Mouse (Mus musculus) kidney, embryonic 14.5 days (tissue): ENCODE data around the gene Ddx41. TPM values are rescaled to one million over a fixed set of nuclear protein-coding genes. Genes with fewer than 3 reads are reported as not detected.
A peak's percentile ranks its signal among the peaks of the same experiment; 100 is the strongest.
"Not testable (repeated sequence)": the region's sequence is repeated elsewhere in the genome, so short reads cannot be mapped to it uniquely, and the experiment has no call there.

Experiments
- ATAC-seq: fragments of 200-750 bp; cut with Nextera tagmentation; 2 replicates; pipeline ENCODE4 v1.8.0; 2017; ENCODE audit warnings: moderate number of reproducible peaks, mild to moderate bottlenecking, moderate TSS enrichment, moderate library complexity; ENCODE audit not compliant: low FRiP score, low TSS enrichment
- H3K27ac ChIP-seq: fragments of 300-500 bp; sonication (generic); 2 replicates; pipeline ENCODE4 v1.5.1; 2014; ENCODE audit warnings: low read depth, mild to moderate bottlenecking, low read length, moderate library complexity, mixed read lengths
- H3K27me3 ChIP-seq: fragments of 300-500 bp; sonication (generic); 2 replicates; pipeline ENCODE4 v1.6.1; 2014; ENCODE audit warnings: mild to moderate bottlenecking, low read length; ENCODE audit not compliant: control insufficient read depth, insufficient read depth
- H3K36me3 ChIP-seq: fragments of 300-500 bp; sonication (generic); 2 replicates; pipeline ENCODE4 v1.6.1; 2014; ENCODE audit warnings: low read length, mixed read lengths; ENCODE audit not compliant: control insufficient read depth, insufficient read depth
- H3K4me1 ChIP-seq: fragments of 300-500 bp; sonication (generic); 2 replicates; pipeline ENCODE4 v1.6.1; 2014; ENCODE audit warnings: low read length, mixed read lengths; ENCODE audit not compliant: control insufficient read depth, insufficient read depth
- H3K4me2 ChIP-seq: fragments of 300-500 bp; sonication (generic); replicated peaks from 2 replicates; pipeline ENCODE4 v1.6.1; 2014; ENCODE audit warnings: low read depth, mild to moderate bottlenecking, low read length
- H3K4me3 ChIP-seq: fragments of 300-500 bp; sonication (generic); 2 replicates; pipeline ENCODE4 v1.5.1; 2014; ENCODE audit warnings: mild to moderate bottlenecking, low read length
- H3K9ac ChIP-seq: fragments of 300-500 bp; sonication (generic); 2 replicates; pipeline ENCODE4 v1.6.1; 2014; ENCODE audit warnings: low read depth, mild to moderate bottlenecking, low read length, moderate library complexity
- H3K9me3 ChIP-seq: fragments of 300-500 bp; sonication (generic); 2 replicates; pipeline ENCODE4 v1.6.1; 2016; ENCODE audit warnings: low read length; ENCODE audit not compliant: control insufficient read depth
- WGBS: fragments of 180-500 bp; shearing (Covaris S2); extraction: QIAGEN DNeasy Blood & Tissue Kit; methylation state at CpG from one replicate; pipeline ENCODE4 v1.1.7; 2014; 5-methylcytosine and 5-hydroxymethylcytosine counted together
- polyA plus RNA-seq: library from polyadenylated mRNA; unstranded; fragments of >200 nt; fragmentation: Nextera tagmentation; extraction: Ambion mirVana; gene quantifications from 2 replicates; pipeline ENCODE4 v1.2.1, GENCODE M21; 2014

Ddx41 gene
- polyA plus RNA-seq, 1 experiment from 2014 or later = 94.7 TPM

DNA sequence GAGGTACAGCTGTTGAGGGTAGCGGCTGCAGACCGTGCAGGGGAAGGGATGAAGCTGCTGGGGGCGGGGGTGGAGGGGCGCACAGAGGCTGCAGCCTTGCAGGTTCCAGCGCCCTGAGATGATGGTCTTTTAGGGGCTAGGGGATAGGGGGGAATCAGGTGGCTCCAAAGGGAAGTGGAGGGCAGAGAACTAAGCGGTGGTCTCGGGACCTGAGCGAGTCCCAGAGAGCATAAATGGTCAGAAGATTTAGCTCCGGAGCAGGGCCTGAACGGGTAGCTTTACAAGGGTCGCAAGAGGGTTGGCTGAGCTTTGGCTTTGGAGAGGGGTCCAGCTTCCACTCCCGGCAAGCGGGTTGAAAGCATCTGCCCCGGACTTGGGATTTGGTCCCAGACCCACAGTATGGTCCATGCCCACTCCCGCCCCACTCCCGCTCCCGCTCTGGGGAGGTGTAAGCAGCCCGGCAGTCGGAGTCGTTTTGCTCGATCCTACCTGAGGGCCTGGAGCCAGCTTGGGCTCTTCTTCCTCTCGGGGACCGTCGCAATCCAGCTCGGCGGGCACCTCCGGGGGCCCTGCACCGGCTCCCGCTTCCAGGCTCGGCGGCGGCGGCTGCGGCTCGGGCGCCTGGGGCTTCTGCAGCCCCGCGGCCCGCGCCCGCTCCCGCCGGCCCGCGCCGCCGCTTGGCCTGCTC lies 34.0 kb upstream of the Ddx41 start:
- peak; percentile 78 for ATAC-seq
- H3K4me2 ChIP-seq = peak overlapping the region; percentile 66
- WGBS = 0% methylated on average over 47 of the region's 47 CpGs
- peak overlapping the region; percentile 97 for H3K4me3 ChIP-seq
- H3K9ac ChIP-seq = peak overlapping the region; percentile 97
- peaks cover 3% of the 10 kb centered on the region; the same call in 1 of the 2 replicates for H3K9me3 ChIP-seq
- H3K36me3 ChIP-seq = peaks cover 17% of the 10 kb centered on the region; the same call in 1 of the 2 replicates
- peaks cover 8% of the 10 kb centered on the region; the same call in 1 of the 2 replicates for H3K4me1 ChIP-seq
- H3K27me3 ChIP-seq = no peaks in the 10 kb centered on the region
- H3K27ac ChIP-seq = peak overlapping the region; percentile 87

DNA sequence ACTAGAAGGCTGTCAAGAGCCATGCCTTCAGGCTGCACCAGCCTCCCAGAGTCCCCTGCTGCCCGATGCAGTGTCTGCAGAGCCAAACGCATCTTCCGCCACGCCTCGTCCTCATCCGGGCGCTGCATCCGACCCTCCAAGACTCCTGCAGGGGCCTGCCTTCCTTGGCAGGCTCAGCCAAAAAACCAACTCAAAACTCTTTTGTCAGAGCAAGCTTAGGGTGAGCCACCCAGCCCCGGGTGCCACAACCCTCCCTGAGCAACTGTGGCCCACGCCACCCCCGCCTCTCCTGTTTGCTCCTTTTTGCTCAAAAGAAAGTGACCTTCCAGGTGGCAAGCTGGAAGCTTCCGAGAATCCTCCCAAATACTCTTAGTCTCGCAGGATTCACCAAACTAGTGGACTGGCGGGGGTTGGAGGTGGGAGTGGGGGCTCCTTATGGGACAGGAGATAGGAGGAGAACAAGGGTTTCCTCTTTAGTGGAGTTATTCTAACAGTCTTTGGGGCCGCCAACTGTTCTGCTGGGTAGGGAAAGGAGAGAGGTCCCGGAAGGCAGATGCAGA lies 33.3 kb upstream of the Ddx41 start:
- H3K4me3 ChIP-seq = peak overlapping the region; percentile 97
- H3K4me1 ChIP-seq = peaks cover 8% of the 10 kb centered on the region; the same call in 1 of the 2 replicates
- 4% methylated on average over 16 of the region's 16 CpGs for WGBS
- peaks cover 21% of the 10 kb centered on the region; the same call in 1 of the 2 replicates for H3K36me3 ChIP-seq
- ATAC-seq = peak; percentile 7; the same call in 1 of the 2 replicates
- peaks cover 3% of the 10 kb centered on the region; the same call in 1 of the 2 replicates for H3K9me3 ChIP-seq
- H3K9ac ChIP-seq = peak overlapping the region; percentile 97
- H3K27me3 ChIP-seq = no peaks in the 10 kb centered on the region
- peak overlapping the region; percentile 87; the same call in 1 of the 2 replicates for H3K27ac ChIP-seq
- peak overlapping the region; percentile 66 for H3K4me2 ChIP-seq

DNA sequence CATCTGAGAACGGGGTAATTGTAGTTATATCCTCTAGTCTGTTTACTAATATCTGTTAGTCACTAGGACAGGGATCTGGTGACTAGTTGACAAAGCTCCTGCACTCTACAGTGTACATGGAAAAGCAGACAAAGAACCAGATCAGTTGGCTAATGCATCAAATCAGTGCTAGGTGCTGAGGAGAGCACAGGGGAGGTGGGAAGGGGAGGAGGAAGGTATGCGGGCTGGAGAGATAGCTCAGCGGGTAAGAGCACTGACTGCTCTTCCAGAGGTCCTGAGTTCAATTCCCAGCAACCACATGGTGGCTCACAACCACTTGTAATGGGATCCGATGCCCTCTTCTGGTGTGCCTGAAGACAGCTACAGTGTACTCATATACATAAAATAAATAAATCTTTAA lies 32.1 kb upstream of the Ddx41 start:
- not testable (repeated sequence) for H3K9me3 ChIP-seq, H3K27ac ChIP-seq, H3K4me2 ChIP-seq, H3K4me3 ChIP-seq, H3K4me1 ChIP-seq, H3K9ac ChIP-seq, H3K27me3 ChIP-seq, ATAC-seq
- peaks cover 29% of the 10 kb centered on the region; the same call in 1 of the 2 replicates for H3K36me3 ChIP-seq
- 85% methylated on average over 4 of the region's 4 CpGs for WGBS

DNA sequence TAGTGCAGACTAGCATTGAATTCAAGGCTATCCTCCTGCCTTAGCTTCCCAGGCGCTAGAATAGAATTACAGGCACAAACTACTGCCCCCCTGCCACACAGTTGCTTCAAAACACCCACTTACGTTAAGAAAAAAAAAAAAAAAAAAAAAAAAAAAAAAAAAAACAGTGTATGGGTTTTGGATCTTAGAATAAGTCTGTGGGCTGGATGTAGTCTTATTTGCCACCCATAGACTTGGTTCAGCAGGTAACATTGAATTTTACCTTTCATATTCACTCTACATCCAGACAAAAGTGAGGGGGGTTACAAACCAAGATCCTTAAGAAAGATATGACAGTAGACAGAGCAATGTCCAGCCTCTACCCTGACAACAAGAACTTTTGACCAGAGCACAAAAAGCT lies 31.5 kb upstream of the Ddx41 start:
- Histone ChIP-seq H3K9me3 (no peaks in the 10 kb centered on the region), H3K4me1 (peaks cover 8% of the 10 kb centered on the region; the same call in 1 of the 2 replicates), H3K4me3 (no peak overlapping the region), H3K9ac (no peak overlapping the region), H3K27me3 (no peaks in the 10 kb centered on the region), H3K36me3 (peaks cover 31% of the 10 kb centered on the region; the same call in 1 of the 2 replicates), H3K27ac (no peak overlapping the region), H3K4me2 (no peak overlapping the region)
- no peak for ATAC-seq
- WGBS = 69% methylated on average over 2 of the region's 2 CpGs

DNA sequence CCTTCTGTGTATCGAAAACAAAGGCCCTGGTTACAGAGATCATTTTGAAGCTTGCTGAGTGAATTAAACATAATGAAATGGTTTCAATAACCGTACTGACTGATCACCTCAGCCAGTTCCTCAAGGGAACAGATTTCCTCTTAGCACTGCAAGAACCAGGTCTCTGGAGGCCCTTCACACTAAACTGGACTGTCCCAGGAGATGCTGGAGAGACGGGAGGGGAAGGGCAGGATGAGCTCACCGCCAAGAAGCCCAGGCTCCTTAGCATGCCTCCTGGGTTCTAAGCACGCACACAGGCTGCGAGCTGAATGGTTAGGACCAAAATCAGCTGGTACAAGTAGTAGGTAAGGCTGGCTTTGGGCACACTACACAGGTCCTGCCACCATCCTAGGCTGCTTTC lies 30.5 kb upstream of the Ddx41 start:
- H3K36me3 ChIP-seq = peaks cover 31% of the 10 kb centered on the region; the same call in 1 of the 2 replicates
- no peak for ATAC-seq
- 87% methylated on average over 6 of the region's 6 CpGs for WGBS
- no peaks in the 10 kb centered on the region for H3K27me3 ChIP-seq
- H3K4me2 ChIP-seq = no peak overlapping the region
- no peak overlapping the region for H3K27ac ChIP-seq
- H3K9me3 ChIP-seq = no peaks in the 10 kb centered on the region
- H3K4me3 ChIP-seq = no peak overlapping the region
- H3K4me1 ChIP-seq = peaks cover 8% of the 10 kb centered on the region; the same call in 1 of the 2 replicates
- no peak overlapping the region for H3K9ac ChIP-seq

DNA sequence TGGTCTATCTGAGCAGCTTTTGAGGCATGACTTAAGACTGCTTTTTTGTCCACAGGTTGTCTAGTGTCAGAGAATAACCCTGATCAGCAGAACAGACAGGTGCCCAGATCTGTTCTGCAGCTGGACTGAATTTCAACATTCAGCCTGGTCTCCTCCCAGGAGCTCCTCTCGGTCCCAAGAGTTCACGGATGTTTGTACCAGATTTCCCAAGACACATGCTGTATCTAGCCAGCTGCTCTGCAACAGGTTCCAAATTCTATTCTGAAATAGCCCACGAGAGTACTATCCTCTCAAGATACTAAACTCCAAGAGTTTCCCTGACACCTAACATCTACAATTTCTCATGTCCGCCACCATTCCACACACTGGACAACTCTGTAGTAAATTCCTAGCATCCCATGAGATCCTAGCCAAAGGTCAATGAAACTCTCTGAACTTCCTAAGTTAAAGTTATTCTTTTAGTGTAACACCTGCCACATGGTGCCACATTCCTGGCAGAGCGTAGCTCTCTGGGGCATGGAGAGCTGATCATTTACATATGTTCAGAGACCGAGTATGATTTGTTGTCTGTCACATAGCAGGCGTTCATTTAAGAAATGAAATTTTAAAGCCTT lies 26.9 kb upstream of the Ddx41 start:
- Histone ChIP-seq H3K27ac (no peak overlapping the region), H3K9ac (no peak overlapping the region), H3K4me2 (no peak overlapping the region), H3K4me3 (no peak overlapping the region), H3K4me1 (no peaks in the 10 kb centered on the region), H3K36me3 (peaks cover 35% of the 10 kb centered on the region; the same call in 1 of the 2 replicates), H3K27me3 (no peaks in the 10 kb centered on the region), H3K9me3 (no peaks in the 10 kb centered on the region)
- WGBS = 82% methylated on average over 7 of the region's 7 CpGs
- ATAC-seq = no peak

DNA sequence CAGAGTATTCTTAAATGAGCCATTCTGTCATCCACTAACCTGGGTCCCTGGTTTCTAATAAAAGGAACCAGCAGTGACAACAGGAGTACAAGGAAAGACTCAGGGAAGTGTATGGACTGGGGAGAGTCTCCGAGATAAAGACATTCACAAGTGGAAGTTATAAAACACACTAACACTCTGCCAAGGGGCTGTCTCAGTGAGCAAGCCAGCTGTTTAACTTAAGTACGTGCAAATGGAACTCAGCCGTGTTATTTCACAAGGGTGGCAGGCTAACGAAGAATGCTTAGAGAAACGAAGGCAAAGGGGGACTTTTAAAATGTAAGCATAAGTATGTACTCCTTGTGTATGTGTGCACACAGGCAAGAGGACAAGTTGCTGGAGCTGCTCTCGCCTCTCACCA lies 21.0 kb upstream of the Ddx41 start:
- Histone ChIP-seq H3K4me3 (no peak overlapping the region), H3K4me2 (no peak overlapping the region), H3K4me1 (no peaks in the 10 kb centered on the region), H3K9me3 (no peaks in the 10 kb centered on the region), H3K27me3 (no peaks in the 10 kb centered on the region), H3K9ac (no peak overlapping the region), H3K36me3 (peaks cover 45% of the 10 kb centered on the region), H3K27ac (no peak overlapping the region)
- ATAC-seq = no peak
- WGBS = 75% methylated on average over 6 of the region's 6 CpGs

DNA sequence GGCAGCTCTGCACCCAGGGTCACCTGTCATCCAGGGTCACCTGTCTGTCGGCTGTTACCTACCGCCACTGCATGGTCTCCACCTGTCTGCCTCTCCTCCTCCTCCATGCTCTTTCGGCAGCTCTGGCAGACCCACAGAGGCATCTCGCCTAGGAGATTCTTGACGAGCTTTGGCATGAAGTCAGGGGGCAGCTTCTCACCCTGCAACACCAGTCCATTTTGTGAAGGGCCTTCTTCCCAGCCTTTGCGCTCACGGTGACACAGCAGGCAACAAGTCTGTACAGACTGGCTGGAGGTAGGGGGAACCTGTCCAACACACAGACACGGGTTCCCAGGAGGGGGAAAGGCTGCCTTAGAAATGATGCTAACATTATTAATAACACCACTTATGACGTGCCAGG lies 19.5 kb upstream of the Ddx41 start:
- no peak overlapping the region for H3K27ac ChIP-seq
- H3K4me1 ChIP-seq = no peaks in the 10 kb centered on the region
- H3K36me3 ChIP-seq = peaks cover 53% of the 10 kb centered on the region
- H3K9me3 ChIP-seq = no peaks in the 10 kb centered on the region
- H3K9ac ChIP-seq = no peak overlapping the region
- H3K4me2 ChIP-seq = no peak overlapping the region
- H3K4me3 ChIP-seq = no peak overlapping the region
- H3K27me3 ChIP-seq = no peaks in the 10 kb centered on the region
- WGBS = 93% methylated on average over 9 of the region's 9 CpGs
- ATAC-seq = no peak

DNA sequence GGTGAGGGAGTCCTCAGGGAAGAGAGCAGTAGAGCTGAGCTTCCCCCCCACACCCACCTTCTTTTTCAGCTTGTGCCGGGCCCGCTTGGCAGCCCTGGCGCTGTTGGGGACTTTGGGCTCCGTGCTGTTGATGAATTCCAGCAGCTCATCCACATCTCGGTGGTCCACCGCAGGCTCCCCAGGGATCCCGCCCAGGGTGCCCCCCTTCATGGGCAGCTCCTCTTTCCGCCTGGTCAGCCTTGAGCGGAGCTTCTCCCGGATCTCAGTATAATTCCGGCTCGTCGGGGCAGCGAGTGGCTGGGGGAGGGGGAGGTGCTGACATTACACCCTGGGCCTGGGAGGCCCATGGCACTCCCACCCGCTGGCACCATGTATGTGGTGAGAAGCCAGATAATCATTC lies 12.6 kb upstream of the Ddx41 start:
- no peak overlapping the region for H3K9ac ChIP-seq
- peaks cover 73% of the 10 kb centered on the region for H3K36me3 ChIP-seq
- ATAC-seq = no peak
- H3K9me3 ChIP-seq = no peaks in the 10 kb centered on the region
- H3K4me1 ChIP-seq = no peaks in the 10 kb centered on the region
- H3K27me3 ChIP-seq = no peaks in the 10 kb centered on the region
- WGBS = 66% methylated on average over 15 of the region's 15 CpGs
- no peak overlapping the region for H3K4me2 ChIP-seq
- H3K27ac ChIP-seq = no peak overlapping the region
- no peak overlapping the region for H3K4me3 ChIP-seq
